Mouse (Mus musculus) megakaryocyte, embryonic 14.5 days (primary cell): Measurements from ENCODE around the gene Tdrd9.

Experiments used
- FLI1 ChIP-seq: IDR thresholded peaks from 2 replicates; pipeline ENCODE4 v1.6.1; 2012; ENCODE audit warnings: low read length, inconsistent platforms, mixed read lengths
- GATA1 ChIP-seq: IDR thresholded peaks from 3 replicates; pipeline ENCODE4 v1.6.1; 2012; ENCODE audit warnings: mixed read lengths, low read length, inconsistent platforms, borderline replicate concordance

DNA sequence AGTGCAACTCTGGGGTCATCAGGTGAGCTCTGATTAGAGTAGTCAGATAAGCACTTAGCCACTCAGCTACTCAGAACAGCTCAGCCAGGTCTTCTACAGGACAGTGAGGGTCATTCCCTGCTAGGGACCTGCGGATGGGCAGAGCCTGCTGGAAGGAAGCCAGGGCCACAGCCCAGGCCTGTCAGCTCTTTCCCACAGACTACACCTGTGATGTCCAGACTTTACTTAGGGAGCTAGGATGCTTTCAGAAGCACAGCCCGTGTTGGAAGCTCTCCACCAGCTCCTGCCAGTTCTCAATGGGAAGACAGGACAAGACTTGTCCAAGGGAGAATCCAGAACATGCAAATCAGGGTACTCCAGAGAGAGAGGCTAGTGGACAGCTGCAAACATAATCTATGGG lies 37.4 kb upstream of the Tdrd9 start:
- TF ChIP-seq GATA1: no peak
- TF ChIP-seq FLI1: no peak
